Mouse (Mus musculus) right cerebral cortex, adult 2 months (tissue): ENCODE results near the gene Krt17.
"Not testable (repeated sequence)": the region's sequence is repeated elsewhere in the genome, so short reads cannot be mapped to it uniquely, and the experiment has no call there.

Experiments
- DNase-seq, 2 experiments: peaks; one replicate each; pipeline ENCODE4 v3.0.0; 2021 to 2022; ENCODE audit warnings: low spot score in 2 of 2

The Krt17 gene

GRCm38 (mm10) chr11:100260514-100261234 lies at the start of gene Krt17:
TSS of gene Krt17 (minus strand) at chr11:100261029.
- no peak for DNase-seq

- not testable (repeated sequence) for DNase-seq
These were observed 47.8 kb upstream of the Krt17 start for GRCm38 (mm10) chr11:100308672-100309071.

- DNase-seq = no peak
These were observed 47.1 kb upstream of the Krt17 start for GRCm38 (mm10) chr11:100307900-100308299.

GRCm38 (mm10) chr11:100301292-100301691 lies 40.5 kb upstream of the Krt17 start:
- no peak for DNase-seq

- peak; percentile 64 to 66 for DNase-seq
These were observed 39.5 kb upstream of the Krt17 start for GRCm38 (mm10) chr11:100300293-100300692.

GRCm38 (mm10) chr11:100298274-100299036 lies 37.6 kb upstream of the Krt17 start:
- DNase-seq = peak; percentile 89 to 91

GRCm38 (mm10) chr11:100297801-100298200 lies 37.0 kb upstream of the Krt17 start:
- no peak for DNase-seq

- DNase-seq = peak; percentile 81 to 85
These were observed 34.5 kb upstream of the Krt17 start for GRCm38 (mm10) chr11:100295308-100295707.

- DNase-seq = no peak
These were observed 32.1 kb upstream of the Krt17 start for GRCm38 (mm10) chr11:100292884-100293283.

GRCm38 (mm10) chr11:100290235-100290634 lies 29.4 kb upstream of the Krt17 start:
- no peak for DNase-seq

- no peak for DNase-seq
These were observed 28.1 kb upstream of the Krt17 start for GRCm38 (mm10) chr11:100288942-100289341.

GRCm38 (mm10) chr11:100287024-100287423 lies 26.2 kb upstream of the Krt17 start:
- no peak for DNase-seq

- no peak for DNase-seq
These were observed 24.2 kb upstream of the Krt17 start for GRCm38 (mm10) chr11:100284988-100285387.

- DNase-seq = peak; percentile 68 to 75
These were observed 21.7 kb upstream of the Krt17 start for GRCm38 (mm10) chr11:100282549-100282948.

- peak; percentile 94 for DNase-seq
These were observed 21.0 kb upstream of the Krt17 start for GRCm38 (mm10) chr11:100281596-100282544.

GRCm38 (mm10) chr11:100278759-100279158 lies 17.9 kb upstream of the Krt17 start:
- DNase-seq = no peak

- DNase-seq = no peak
These were observed 17.1 kb upstream of the Krt17 start for GRCm38 (mm10) chr11:100277726-100278480.

- no peak for DNase-seq
These were observed 14.6 kb upstream of the Krt17 start for GRCm38 (mm10) chr11:100275466-100275865.

GRCm38 (mm10) chr11:100274719-100275118 lies 13.9 kb upstream of the Krt17 start:
- no peak for DNase-seq

- no peak for DNase-seq
These were observed 11.0 kb upstream of the Krt17 start for GRCm38 (mm10) chr11:100271878-100272277.

- DNase-seq = no peak
These were observed 9.0 kb upstream of the Krt17 start, which contains the start of gene Krt42 for GRCm38 (mm10) chr11:100269821-100270332. TSS of gene Krt42 (minus strand) at chr11:100269871.
